Mouse (Mus musculus): ENCODE data around the gene Etnk1. TPM values are rescaled to one million over a fixed set of nuclear protein-coding genes. Genes with fewer than 3 reads are reported as not detected.
A peak's percentile ranks its signal among the peaks of the same experiment; 100 is the strongest.
"Not testable (repeated sequence)": the region's sequence is repeated elsewhere in the genome, so short reads cannot be mapped to it uniquely, and the experiment has no call there.

Gene Etnk1
- polyA plus RNA-seq, 1 experiment = 18.5 TPM

DNA sequence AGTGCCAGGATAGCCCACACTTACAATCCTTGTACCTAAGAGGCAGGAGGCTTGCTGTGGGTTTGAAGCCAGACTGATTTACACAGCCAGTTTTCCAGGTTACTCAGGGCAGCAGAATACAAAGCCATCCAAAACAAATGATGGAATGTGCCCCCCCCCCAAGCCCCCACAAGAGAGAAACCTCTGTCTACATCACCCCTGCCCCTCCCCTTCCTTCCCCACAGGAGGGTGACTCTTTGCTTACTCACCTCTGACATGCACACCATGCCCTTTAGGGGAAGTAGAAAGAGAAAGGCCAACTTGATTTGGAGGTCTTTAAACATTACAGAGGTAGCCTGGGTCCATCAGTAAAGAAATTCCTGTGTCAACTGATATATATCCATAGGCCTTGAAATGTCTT is 18.2 kb upstream of the Etnk1 start:
- DNase-seq (ENCODE audit: low read depth, low spot score) = no peak

DNA sequence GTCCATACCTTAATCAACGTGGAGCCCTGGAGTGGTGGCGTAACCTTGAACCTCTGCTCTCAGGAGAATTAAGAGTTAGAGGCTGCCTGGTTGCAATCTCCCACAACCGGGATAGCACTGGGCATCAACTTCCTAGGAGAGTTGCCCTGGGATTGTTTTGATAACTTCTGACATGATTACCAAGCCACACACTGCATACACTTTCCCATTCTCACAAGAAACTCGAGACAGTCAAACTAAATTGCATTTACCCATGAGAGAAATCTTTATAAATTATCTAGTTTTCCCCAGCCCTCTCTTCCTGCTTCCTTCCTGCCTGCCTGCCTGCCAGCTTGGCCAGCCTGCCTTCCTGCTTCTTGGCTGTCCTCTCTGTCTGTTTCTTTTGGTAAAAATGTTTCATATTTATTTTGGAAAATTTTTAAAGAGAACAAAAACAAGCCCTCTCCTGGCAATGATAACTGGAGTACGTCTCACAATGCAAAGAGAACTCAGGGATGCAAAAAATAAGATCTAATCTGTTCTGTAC is 17.2 kb upstream of the Etnk1 start:
- WGBS = 55% methylated on average over 5 of the region's 5 CpGs

GRCm38 (mm10) chr6:143151081-143151995 is 15.7 kb upstream of the Etnk1 start:
- not testable (repeated sequence) for DNase-seq (ENCODE audit: low read depth, low spot score)
- WGBS = 73% methylated on average over 9 of the region's 10 CpGs

More for the DNA sequence above, 17.2 kb upstream of the Etnk1 start:
- no peak for DNase-seq (ENCODE audit: low read depth, low spot score)

DNA sequence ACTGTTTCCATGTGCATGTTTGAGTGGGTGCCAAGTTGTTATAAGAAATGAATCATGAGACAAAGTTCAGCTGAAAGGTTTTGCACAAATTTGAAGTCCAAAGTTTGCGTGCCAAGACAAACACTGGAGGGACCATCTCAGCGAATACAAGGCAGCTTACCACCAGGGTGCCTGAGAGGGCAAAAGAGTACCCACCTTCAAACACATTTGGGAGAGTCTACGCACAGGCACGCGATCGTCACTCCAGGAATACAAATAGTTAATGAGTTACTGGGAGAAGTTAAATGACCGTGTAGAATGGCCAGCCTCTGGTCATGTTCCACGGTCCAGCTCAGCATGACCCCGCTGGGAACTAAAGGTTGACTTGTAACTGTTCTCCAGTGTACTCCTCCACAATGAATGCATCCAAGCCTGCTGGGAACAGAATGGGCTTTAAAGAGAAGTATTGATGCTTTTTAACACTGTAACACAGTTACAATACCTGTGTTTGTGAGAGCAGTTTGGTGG is 14.6 kb upstream of the Etnk1 start:
- peak; percentile 85 for DNase-seq (ENCODE audit: low read depth, low spot score)
- 30% methylated on average over 9 of the region's 9 CpGs for WGBS

GRCm38 (mm10) chr6:143153160-143153559 is 13.9 kb upstream of the Etnk1 start:
- DNase-seq (ENCODE audit: low read depth, low spot score) = no peak

DNA sequence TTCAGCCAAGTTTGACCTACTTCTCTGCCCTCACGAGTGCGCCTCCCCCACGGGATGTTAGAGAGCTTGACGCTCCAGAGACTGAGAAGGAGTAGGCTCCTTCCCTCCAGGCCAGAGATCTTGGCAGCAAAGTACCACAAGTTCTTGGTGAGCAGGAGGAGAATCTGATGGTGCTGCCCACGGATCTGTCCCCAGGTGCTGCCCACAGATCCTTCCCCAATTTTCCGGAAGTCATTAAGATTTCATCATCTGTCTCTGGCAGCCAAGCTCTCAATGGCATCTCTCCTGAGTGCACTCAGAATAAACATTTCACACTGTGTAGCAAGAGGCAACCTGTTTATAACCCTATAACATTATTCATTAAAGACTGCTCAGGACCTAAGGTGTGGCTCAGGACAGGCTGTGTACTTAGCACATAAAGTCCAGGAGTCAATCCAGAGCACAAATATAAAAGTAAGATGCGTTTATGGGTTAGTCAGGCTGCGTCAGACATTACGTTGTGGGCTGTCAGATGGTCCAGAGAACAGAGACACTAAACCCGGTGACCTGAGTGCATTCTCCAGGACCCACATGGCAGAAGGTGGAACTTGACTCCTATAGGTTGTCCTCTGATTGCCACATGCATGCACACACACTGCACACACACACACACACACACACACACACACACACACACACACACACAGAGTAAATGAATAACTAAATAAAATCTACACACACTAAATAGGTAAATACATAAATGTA is 13.1 kb upstream of the Etnk1 start:
- 25% methylated on average over 10 of the region's 10 CpGs for WGBS
- DNase-seq (ENCODE audit: low read depth, low spot score) = peak; percentile 74

More at GRCm38 (mm10) chr6:143153160-143153559, 13.9 kb upstream of the Etnk1 start:
- 34% methylated on average over 2 of the region's 2 CpGs for WGBS

GRCm38 (mm10) chr6:143154885-143155284 is 12.1 kb upstream of the Etnk1 start:
- DNase-seq (ENCODE audit: low read depth, low spot score) = peak; percentile 44

GRCm38 (mm10) chr6:143155996-143156395 is 11.0 kb upstream of the Etnk1 start:
- no peak for DNase-seq (ENCODE audit: low read depth, low spot score)
- WGBS = 82% methylated on average over 1 of the region's 1 CpGs

More at GRCm38 (mm10) chr6:143154885-143155284, 12.1 kb upstream of the Etnk1 start:
- 31% methylated on average over 13 of the region's 13 CpGs for WGBS

DNA sequence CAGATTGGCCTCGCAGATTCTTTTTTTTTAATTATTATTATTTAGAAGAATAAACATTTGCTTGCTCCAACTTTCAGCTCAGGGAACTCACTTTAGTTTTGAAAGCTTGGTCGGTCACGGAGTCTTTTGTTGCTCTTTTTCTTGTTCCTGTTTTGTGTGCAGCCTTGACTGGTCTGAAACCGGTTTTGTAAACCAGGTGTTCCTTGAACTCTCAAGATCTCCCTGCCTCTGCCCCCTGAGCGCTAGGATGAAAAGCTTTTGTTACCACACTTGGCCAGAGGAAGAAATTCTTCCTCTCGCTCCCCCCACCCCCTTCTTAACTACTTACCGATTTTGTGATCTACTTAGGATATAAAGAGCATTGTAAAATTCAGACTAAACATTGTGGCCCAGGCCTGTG is 10.3 kb upstream of the Etnk1 start:
- DNase-seq (ENCODE audit: low read depth, low spot score) = no peak
- WGBS = 82% methylated on average over 7 of the region's 7 CpGs

GRCm38 (mm10) chr6:143157401-143157800 is 9.6 kb upstream of the Etnk1 start:
- WGBS = 90% methylated on average over 8 of the region's 8 CpGs
- no peak for DNase-seq (ENCODE audit: low read depth, low spot score)

GRCm38 (mm10) chr6:143160572-143161231 is 6.3 kb upstream of the Etnk1 start:
- no peak for DNase-seq (ENCODE audit: low read depth, low spot score)
- 86% methylated on average over 6 of the region's 6 CpGs for WGBS

DNA sequence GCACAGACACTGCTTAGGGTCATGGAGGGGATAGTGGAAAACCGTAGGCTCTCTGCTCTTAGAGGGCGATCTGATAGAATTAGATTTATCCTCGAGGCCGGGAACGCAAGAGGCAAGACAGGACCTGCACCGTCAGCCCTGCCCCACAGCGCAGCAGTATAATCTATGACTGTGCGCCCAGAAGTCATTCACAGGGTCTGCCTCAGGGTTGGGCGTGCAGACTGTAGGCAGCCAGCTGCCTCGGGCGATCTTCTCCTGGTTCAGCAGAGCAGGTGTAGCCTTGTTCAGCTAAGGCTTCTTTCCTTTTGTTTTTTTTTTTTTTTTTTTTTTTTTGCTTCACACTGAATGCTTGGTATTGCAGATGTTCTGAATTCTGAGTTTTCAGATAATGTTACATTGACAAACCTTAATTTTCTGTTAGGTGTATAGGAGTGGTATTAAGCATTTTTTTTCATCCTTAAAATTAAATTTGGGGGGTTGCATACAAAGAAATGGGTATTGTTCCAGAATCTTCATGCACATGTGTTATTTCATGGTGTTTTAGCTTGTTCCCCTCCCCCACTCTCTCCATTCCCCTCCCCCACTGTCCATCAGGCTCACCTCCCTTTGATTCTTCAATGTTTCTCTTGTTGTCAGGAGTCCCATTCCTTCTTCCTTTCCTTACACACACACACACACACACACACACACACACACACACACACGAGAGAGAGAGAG is 4.7 kb upstream of the Etnk1 start:
- no peak for DNase-seq (ENCODE audit: low read depth, low spot score)
- 57% methylated on average over 12 of the region's 12 CpGs for WGBS

DNA sequence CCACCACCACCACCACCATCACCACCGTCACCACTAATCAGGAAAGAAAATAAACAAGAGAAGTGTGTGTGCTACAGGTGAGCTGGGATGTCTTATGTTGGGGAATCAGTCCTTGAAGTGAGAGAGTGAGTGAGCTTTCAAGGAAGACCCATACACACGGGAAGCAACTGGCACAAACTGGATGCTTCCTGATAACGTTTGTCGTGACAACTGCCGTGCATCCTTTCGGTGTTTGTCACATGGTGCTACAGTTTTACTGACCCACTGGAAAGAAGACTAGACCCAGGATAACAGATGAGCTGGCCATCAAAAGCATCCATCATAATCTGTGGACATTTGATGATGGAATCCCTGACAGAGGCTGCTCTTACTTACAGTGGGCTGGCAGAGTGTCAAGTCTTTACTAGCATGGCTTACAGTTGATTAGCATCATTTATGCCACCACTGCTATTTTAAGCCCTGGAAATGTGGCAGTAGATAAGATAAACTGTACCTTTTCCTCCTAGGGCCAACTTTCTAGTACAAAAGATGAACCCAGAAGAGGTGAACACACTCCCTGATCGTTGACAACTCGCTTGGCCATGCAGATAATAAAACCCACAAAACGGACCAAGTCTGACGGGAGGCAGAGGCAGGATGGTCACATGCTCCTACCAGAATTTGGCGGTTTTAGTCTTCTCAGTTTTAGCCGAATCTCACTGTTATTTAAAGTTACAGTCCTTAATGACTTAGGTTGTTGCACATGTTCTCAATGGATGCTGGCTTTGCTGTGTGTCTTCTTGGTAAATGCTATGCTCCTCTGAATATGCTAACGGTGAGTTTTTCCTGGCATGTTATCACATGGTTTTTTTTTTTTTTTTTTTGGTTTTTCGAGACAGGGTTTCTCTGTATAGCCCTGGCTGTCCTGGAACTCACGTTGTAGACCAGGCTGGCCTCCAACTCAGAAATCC is 2.8 kb upstream of the Etnk1 start:
- WGBS = 77% methylated on average over 15 of the region's 15 CpGs
- no peak for DNase-seq (ENCODE audit: low read depth, low spot score)

- WGBS = 93% methylated on average over 8 of the region's 8 CpGs
- DNase-seq (ENCODE audit: low read depth, low spot score) = no peak
Observed at GRCm38 (mm10) chr6:143164906-143165255, 2.1 kb upstream of the Etnk1 start.

DNA sequence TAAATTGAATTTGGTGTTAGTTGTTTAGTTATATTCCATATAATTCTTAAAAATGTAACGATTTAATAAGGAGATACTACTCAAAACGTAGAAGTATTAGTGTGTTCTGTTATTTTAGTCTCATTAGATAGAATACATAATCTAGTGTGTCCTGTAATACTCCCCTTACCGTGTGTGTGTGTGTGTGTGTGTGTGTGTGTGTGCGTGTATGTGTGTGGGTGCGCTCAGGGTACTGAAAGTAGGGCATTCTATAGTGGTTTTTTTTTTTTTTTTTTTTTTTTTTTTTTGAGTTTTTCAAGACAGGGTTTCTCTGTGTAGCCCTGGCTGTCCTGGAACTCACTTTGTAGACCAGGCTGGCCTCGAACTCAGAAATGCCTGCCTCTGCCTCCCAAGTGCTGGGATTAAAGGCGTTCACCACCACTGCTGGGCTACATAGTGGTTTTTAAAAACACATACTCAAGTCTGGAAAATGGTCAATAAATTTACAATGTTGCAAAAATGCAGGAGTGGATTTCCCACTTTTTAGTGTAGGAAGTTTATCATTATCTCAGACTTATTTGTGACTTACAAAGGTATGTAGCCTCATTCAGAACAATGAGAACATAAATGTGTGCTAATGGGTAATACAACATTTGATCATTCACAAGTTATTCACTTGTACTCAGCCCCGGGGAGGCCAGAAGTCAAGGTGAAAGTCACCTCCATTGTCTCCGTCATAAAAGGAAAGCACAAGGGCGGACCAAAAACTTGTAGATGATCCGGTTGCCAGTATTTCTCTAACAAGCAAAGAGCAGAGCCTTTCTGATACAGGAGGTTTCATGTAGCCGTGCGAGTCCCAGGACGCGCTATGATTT is 1.4 kb upstream of the Etnk1 start:
- WGBS = 60% methylated on average over 15 of the region's 15 CpGs

GRCm38 (mm10) chr6:143167409-143167919 is 443 bp downstream of the Etnk1 start:
- WGBS = under 1% methylated on average over 58 of the region's 60 CpGs

More for the DNA sequence above, 1.4 kb upstream of the Etnk1 start:
- DNase-seq (ENCODE audit: low read depth, low spot score) = no peak

More at GRCm38 (mm10) chr6:143167409-143167919, 443 bp downstream of the Etnk1 start:
- DNase-seq (ENCODE audit: low read depth, low spot score) = no peak

Data from large intestine, adult 2 months (tissue).